Comparison of ENCODE assay signal across 19 mouse cellular contexts in the genomic region with DNA sequence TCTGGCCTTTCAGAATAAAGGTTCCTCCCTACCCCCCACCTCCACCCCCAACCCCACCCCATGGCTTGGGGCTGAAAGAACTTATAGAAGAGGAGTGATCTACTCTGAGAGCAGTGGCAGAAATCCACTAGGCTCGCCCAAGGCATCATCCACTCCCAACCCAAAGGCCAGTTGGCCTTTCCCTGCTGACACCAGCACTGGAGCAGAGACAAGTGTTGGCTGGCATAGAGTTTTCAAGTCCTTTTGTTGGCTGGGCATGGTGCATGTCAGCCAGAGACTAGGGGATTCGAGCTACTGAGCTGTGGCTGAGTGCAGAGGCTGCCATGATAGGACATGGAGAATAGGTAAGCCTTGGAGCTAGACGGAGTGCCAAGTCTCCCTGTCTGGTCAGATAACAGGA. TPM values are rescaled to one million over a fixed set of nuclear protein-coding genes. Genes with fewer than 3 reads are reported as not detected.
A peak's percentile ranks its signal among the peaks of the same experiment; 100 is the strongest.
DNase-seq lines count a peak whose midpoint lies in the region; ATAC-seq lines count a peak whose summit lies in the region.
"Had no signal": no experiment of that assay in that cellular context is flagged by ENCODE, and none has a peak within 500 bp of the region (broad histone marks: within the 10 kb centered on the region; RNA-seq: fewer than 3 reads in every experiment).

No protein-coding gene starts in this region.

- peak; percentile 47 to 63 for DNase-seq in cerebellum, postnatal 14 days
- no peak for DNase-seq in cerebellum, adult 11-12 months
- no peak for DNase-seq in neural tube, embryonic 10.5 days (ENCODE audit: extremely low spot score, low spot score)
- DNase-seq: adrenal gland, postnatal 10 days; gastrocnemius, postnatal 14 days; kidney, adult 18-20 months; kidney, postnatal 10 days; liver, postnatal 0 days; lung, postnatal 10 days; thymus, postnatal 14 days had no signal

- ATAC-seq in hindbrain, embryonic 12.5 days (ENCODE audit: low FRiP score) = no peak
- no peak for ATAC-seq in hindbrain, embryonic 16.5 days
- ATAC-seq in neural tube, embryonic 12.5 days (ENCODE audit: low FRiP score, low read depth) = no peak
- ATAC-seq in inflammation-experienced regulatory T-cells, adult 6 months = no peak
- ATAC-seq: activated CD4-positive, CD25-positive, alpha-beta regulatory T cell, adult 4 months; CD4-positive, CD25-positive, alpha-beta regulatory T cell, adult 4 months; liver, postnatal 0 days had no signal

- 86% methylated on average over 3 of the region's 3 CpGs for WGBS in hindbrain, embryonic 12.5 days
- 66% methylated on average over 3 of the region's 3 CpGs for WGBS in hindbrain, embryonic 16.5 days
- 89% methylated on average over 3 of the region's 3 CpGs for WGBS in neural tube, embryonic 12.5 days

- peak overlapping the region; percentile 62; the same call in 1 of the 2 replicates for H3K27ac ChIP-seq in hindbrain, embryonic 12.5 days
- no peak overlapping the region for H3K27ac ChIP-seq in hindbrain, embryonic 16.5 days (ENCODE audit: low read depth, low read length)
- no peak overlapping the region for H3K27ac ChIP-seq in neural tube, embryonic 12.5 days
- H3K27ac ChIP-seq: layer of hippocampus, adult 2 months; limb, embryonic 15.5 days had no signal

- H3K4me2 ChIP-seq in hindbrain, embryonic 12.5 days (replicated peaks) = no peak overlapping the region
- H3K4me2 ChIP-seq in hindbrain, embryonic 16.5 days (ENCODE audit: low read length) = no peak overlapping the region
- peak overlapping the region; percentile 93; the same call in 1 of the 2 replicates for H3K4me2 ChIP-seq in neural tube, embryonic 12.5 days (replicated peaks)
- H3K4me2 ChIP-seq: limb, embryonic 15.5 days had no signal

- H3K4me3 ChIP-seq in hindbrain, embryonic 12.5 days = no peak overlapping the region
- H3K4me3 ChIP-seq in hindbrain, embryonic 16.5 days (ENCODE audit: low read length) = no peak overlapping the region
- no peak overlapping the region for H3K4me3 ChIP-seq in neural tube, embryonic 12.5 days
- H3K4me3 ChIP-seq: erythroblast, embryonic 14.5 days; layer of hippocampus, adult 2 months; limb, embryonic 15.5 days had no signal

- no peaks in the 10 kb centered on the region for H3K27me3 ChIP-seq in hindbrain, embryonic 12.5 days
- H3K27me3 ChIP-seq in hindbrain, embryonic 16.5 days (replicated peaks; ENCODE audit: control insufficient read depth, insufficient read depth, low read length) = no peaks in the 10 kb centered on the region
- 0 out of 2 replicates have a peak, but pooled peaks cover 8% of the 10 kb centered on the region for H3K27me3 ChIP-seq in neural tube, embryonic 12.5 days (replicated peaks)
- H3K27me3 ChIP-seq: limb, embryonic 15.5 days had no signal

- peaks cover 100% of the 10 kb centered on the region for H3K4me1 ChIP-seq in hindbrain, embryonic 12.5 days
- H3K4me1 ChIP-seq in hindbrain, embryonic 16.5 days (ENCODE audit: control insufficient read depth, insufficient read depth, low read depth, low read length) = peaks cover 85% of the 10 kb centered on the region
- H3K4me1 ChIP-seq in neural tube, embryonic 12.5 days = peaks cover 100% of the 10 kb centered on the region

- H3K9ac ChIP-seq in hindbrain, embryonic 12.5 days = no peak overlapping the region
- no peak overlapping the region for H3K9ac ChIP-seq in hindbrain, embryonic 16.5 days (ENCODE audit: low read depth, low read length)
- H3K9ac ChIP-seq in neural tube, embryonic 12.5 days = no peak overlapping the region
- H3K9ac ChIP-seq: limb, embryonic 15.5 days; liver, postnatal 0 days had no signal

- peaks cover 26% of the 10 kb centered on the region for H3K36me3 ChIP-seq in hindbrain, embryonic 12.5 days
- no peaks in the 10 kb centered on the region for H3K36me3 ChIP-seq in hindbrain, embryonic 16.5 days (ENCODE audit: control insufficient read depth, insufficient read depth, low read length)
- peaks cover 31% of the 10 kb centered on the region for H3K36me3 ChIP-seq in neural tube, embryonic 12.5 days

- H3K9me3 ChIP-seq in hindbrain, embryonic 12.5 days (replicated peaks) = no peaks in the 10 kb centered on the region
- no peaks in the 10 kb centered on the region for H3K9me3 ChIP-seq in hindbrain, embryonic 16.5 days (ENCODE audit: control insufficient read depth, low read length)
- no peaks in the 10 kb centered on the region for H3K9me3 ChIP-seq in neural tube, embryonic 12.5 days
- H3K9me3 ChIP-seq: limb, embryonic 15.5 days had no signal

RNA-seq across cellular contexts. Expression of a gene that starts 9.3 kb away (rescaled TPM):
- 56.3 and 59.9 TPM in 2 replicates for polyA plus RNA-seq in hindbrain, embryonic 12.5 days (2016; fragmentation: Nextera tagmentation; extraction: Ambion mirVana)
- polyA plus RNA-seq in hindbrain, embryonic 16.5 days (2015; fragmentation: Nextera tagmentation; extraction: Ambion mirVana) = 19.5 and 23.0 TPM in 2 replicates
- 55.5 and 58.7 TPM in 2 replicates for polyA plus RNA-seq in neural tube, embryonic 12.5 days (2016; fragmentation: Nextera tagmentation; extraction: Ambion mirVana)
- polyA plus RNA-seq in inflammation-experienced regulatory T-cells, adult 6 months (2017; shearing (Covaris generic)) = 10 to 100 TPM; 24.8 to 36.7 (median 29.8) TPM

Comparison
In these comparisons a context has a peak if more than half of its experiments do, and no peak if none do; other contexts are left out.
1. DNase-seq: peak in cerebellum, postnatal 14 days (2 of 2); none in cerebellum, adult 11-12 months (single experiment) and neural tube, embryonic 10.5 days (single experiment).